Mouse (Mus musculus): ENCODE measurements around the gene Lyrm9. TPM values are rescaled to one million over a fixed set of nuclear protein-coding genes. Genes with fewer than 3 reads are reported as not detected.

Lyrm9 gene
- polyA plus RNA-seq, 1 experiment, result 12.3 TPM

GRCm38 (mm10) chr11:78840141-78840540 is 13.8 kb downstream of the Lyrm9 start:
- H3K27me3 ChIP-seq (ENCODE audit: control insufficient read depth), result no peaks in the 10 kb centered on the region
- peaks cover 35% of the 10 kb centered on the region for H3K4me1 ChIP-seq (ENCODE audit: control insufficient read depth)
- TF ChIP-seq GATA1 (IDR thresholded peaks at IDR 0.05; ENCODE audit: low read length), result no peak
- TF ChIP-seq TAL1 (IDR thresholded peaks at IDR 0.05; ENCODE audit: low read length), result no peak
- H3K9me3 ChIP-seq (ENCODE audit: control insufficient read depth, low read length), result peaks cover 5% of the 10 kb centered on the region
- no peak overlapping the region for H3K4me3 ChIP-seq (replicated peaks)
- peaks cover 33% of the 10 kb centered on the region for H3K36me3 ChIP-seq (ENCODE audit: control insufficient read depth)

GRCm38 (mm10) chr11:78841987-78842386 is 15.6 kb downstream of the Lyrm9 start:
- H3K4me1 ChIP-seq (ENCODE audit: control insufficient read depth), result peaks cover 28% of the 10 kb centered on the region
- H3K36me3 ChIP-seq (ENCODE audit: control insufficient read depth), result peaks cover 29% of the 10 kb centered on the region
- no peak for TF ChIP-seq TAL1 (IDR thresholded peaks at IDR 0.05; ENCODE audit: low read length)
- TF ChIP-seq GATA1 (IDR thresholded peaks at IDR 0.05; ENCODE audit: low read length), result no peak
- no peak overlapping the region for H3K4me3 ChIP-seq (replicated peaks)
- peaks cover 5% of the 10 kb centered on the region for H3K9me3 ChIP-seq (ENCODE audit: control insufficient read depth, low read length)
- no peaks in the 10 kb centered on the region for H3K27me3 ChIP-seq (ENCODE audit: control insufficient read depth)

GRCm38 (mm10) chr11:78846620-78847019 is 20.2 kb downstream of the Lyrm9 start:
- no peaks in the 10 kb centered on the region for H3K4me1 ChIP-seq (ENCODE audit: control insufficient read depth)
- TF ChIP-seq TAL1 (IDR thresholded peaks at IDR 0.05; ENCODE audit: low read length) (no peak), GATA1 (IDR thresholded peaks at IDR 0.05; ENCODE audit: low read length) (no peak)
- H3K27me3 ChIP-seq (ENCODE audit: control insufficient read depth), result no peaks in the 10 kb centered on the region
- H3K9me3 ChIP-seq (ENCODE audit: control insufficient read depth, low read length), result no peaks in the 10 kb centered on the region
- peaks cover 3% of the 10 kb centered on the region for H3K36me3 ChIP-seq (ENCODE audit: control insufficient read depth)
- H3K4me3 ChIP-seq (replicated peaks), result no peak overlapping the region

- no peaks in the 10 kb centered on the region for H3K9me3 ChIP-seq (ENCODE audit: control insufficient read depth, low read length)
- TF ChIP-seq GATA1 (IDR thresholded peaks at IDR 0.05; ENCODE audit: low read length), result no peak
- TF ChIP-seq TAL1 (IDR thresholded peaks at IDR 0.05; ENCODE audit: low read length), result no peak
- H3K4me3 ChIP-seq (replicated peaks), result no peak overlapping the region
Observed at GRCm38 (mm10) chr11:78847884-78848848, 21.8 kb downstream of the Lyrm9 start.

GRCm38 (mm10) chr11:78849859-78850258 is 23.5 kb downstream of the Lyrm9 start:
- H3K4me1 ChIP-seq (ENCODE audit: control insufficient read depth), result no peaks in the 10 kb centered on the region
- H3K27me3 ChIP-seq (ENCODE audit: control insufficient read depth), result no peaks in the 10 kb centered on the region
- H3K4me3 ChIP-seq (replicated peaks), result no peak overlapping the region
- H3K36me3 ChIP-seq (ENCODE audit: control insufficient read depth), result no peaks in the 10 kb centered on the region
- no peaks in the 10 kb centered on the region for H3K9me3 ChIP-seq (ENCODE audit: control insufficient read depth, low read length)
- TF ChIP-seq GATA1 (IDR thresholded peaks at IDR 0.05; ENCODE audit: low read length) (no peak), TAL1 (IDR thresholded peaks at IDR 0.05; ENCODE audit: low read length) (no peak)

More at GRCm38 (mm10) chr11:78847884-78848848, 21.8 kb downstream of the Lyrm9 start:
- Histone ChIP-seq H3K27me3 (ENCODE audit: control insufficient read depth) (no peaks in the 10 kb centered on the region), H3K4me1 (ENCODE audit: control insufficient read depth) (no peaks in the 10 kb centered on the region), H3K36me3 (ENCODE audit: control insufficient read depth) (no peaks in the 10 kb centered on the region)

- H3K36me3 ChIP-seq (ENCODE audit: control insufficient read depth), result no peaks in the 10 kb centered on the region
- H3K4me1 ChIP-seq (ENCODE audit: control insufficient read depth), result no peaks in the 10 kb centered on the region
- H3K9me3 ChIP-seq (ENCODE audit: control insufficient read depth, low read length), result no peaks in the 10 kb centered on the region
- H3K4me3 ChIP-seq (replicated peaks), result no peak overlapping the region
- H3K27me3 ChIP-seq (ENCODE audit: control insufficient read depth), result no peaks in the 10 kb centered on the region
- TF ChIP-seq TAL1 (IDR thresholded peaks at IDR 0.05; ENCODE audit: low read length), result no peak
- TF ChIP-seq GATA1 (IDR thresholded peaks at IDR 0.05; ENCODE audit: low read length), result no peak
Observed at GRCm38 (mm10) chr11:78851216-78851870, 25.0 kb downstream of the Lyrm9 start.

GRCm38 (mm10) chr11:78851871-78852265 is 25.5 kb downstream of the Lyrm9 start:
- Histone ChIP-seq H3K4me1 (ENCODE audit: control insufficient read depth) (no peaks in the 10 kb centered on the region), H3K27me3 (ENCODE audit: control insufficient read depth) (no peaks in the 10 kb centered on the region), H3K4me3 (replicated peaks) (no peak overlapping the region), H3K36me3 (ENCODE audit: control insufficient read depth) (no peaks in the 10 kb centered on the region), H3K9me3 (ENCODE audit: control insufficient read depth, low read length) (no peaks in the 10 kb centered on the region)
- no peak for TF ChIP-seq TAL1 (IDR thresholded peaks at IDR 0.05; ENCODE audit: low read length)
- no peak for TF ChIP-seq GATA1 (IDR thresholded peaks at IDR 0.05; ENCODE audit: low read length)

- no peaks in the 10 kb centered on the region for H3K4me1 ChIP-seq (ENCODE audit: control insufficient read depth)
- no peaks in the 10 kb centered on the region for H3K9me3 ChIP-seq (ENCODE audit: control insufficient read depth, low read length)
- no peak overlapping the region for H3K4me3 ChIP-seq (replicated peaks)
- TF ChIP-seq TAL1 (IDR thresholded peaks at IDR 0.05; ENCODE audit: low read length) (no peak), GATA1 (IDR thresholded peaks at IDR 0.05; ENCODE audit: low read length) (no peak)
- H3K36me3 ChIP-seq (ENCODE audit: control insufficient read depth), result no peaks in the 10 kb centered on the region
- no peaks in the 10 kb centered on the region; the same call in 1 of the 2 replicates for H3K27me3 ChIP-seq (ENCODE audit: control insufficient read depth)
Observed at GRCm38 (mm10) chr11:78852529-78852928, 26.1 kb downstream of the Lyrm9 start.

GRCm38 (mm10) chr11:78856310-78856709 is 29.9 kb downstream of the Lyrm9 start:
- H3K9me3 ChIP-seq (ENCODE audit: control insufficient read depth, low read length), result no peaks in the 10 kb centered on the region
- peaks cover 5% of the 10 kb centered on the region for H3K27me3 ChIP-seq (ENCODE audit: control insufficient read depth)
- H3K4me1 ChIP-seq (ENCODE audit: control insufficient read depth), result no peaks in the 10 kb centered on the region
- no peaks in the 10 kb centered on the region for H3K36me3 ChIP-seq (ENCODE audit: control insufficient read depth)
- no peak overlapping the region for H3K4me3 ChIP-seq (replicated peaks)
- TF ChIP-seq GATA1 (IDR thresholded peaks at IDR 0.05; ENCODE audit: low read length) (no peak), TAL1 (IDR thresholded peaks at IDR 0.05; ENCODE audit: low read length) (no peak)
